Mouse (Mus musculus): ENCODE measurements around the gene Ltbp3. TPM values are rescaled to one million over a fixed set of nuclear protein-coding genes. Genes with fewer than 3 reads are reported as not detected.

Ltbp3 gene
- polyA plus RNA-seq, 1 experiment from 2014 or later: 9.8 TPM

- peak overlapping the region; percentile 97 for H3K4me2 ChIP-seq
- H3K9ac ChIP-seq (ENCODE audit: low read depth, low read length): peak overlapping the region; percentile 88
- WGBS (ENCODE audit: insufficient replicate concordance): 25% methylated on average over 7 of the region's 7 CpGs
- no peaks in the 10 kb centered on the region for H3K9me3 ChIP-seq (replicated peaks; ENCODE audit: control insufficient read depth, low read length)
- H3K4me1 ChIP-seq (ENCODE audit: control insufficient read depth, insufficient read depth, low read length): peaks cover 23% of the 10 kb centered on the region
- H3K4me3 ChIP-seq (ENCODE audit: low read depth, low read length): peak overlapping the region; percentile 94
- peak overlapping the region; percentile 68 for H3K27ac ChIP-seq (ENCODE audit: low read depth, low read length)
- H3K36me3 ChIP-seq (ENCODE audit: control insufficient read depth, insufficient read depth, low read length): peaks cover 32% of the 10 kb centered on the region
- no peaks in the 10 kb centered on the region for H3K27me3 ChIP-seq (ENCODE audit: control insufficient read depth, insufficient read depth, low read length)
- ATAC-seq (replicated peaks; ENCODE audit: insufficient number of reproducible peaks, low FRiP score, low TSS enrichment): no peak
Measured at GRCm38 (mm10) chr19:5797381-5798111, 56.8 kb downstream of the Ltbp3 start.

- H3K27me3 ChIP-seq (ENCODE audit: control insufficient read depth, insufficient read depth, low read length): no peaks in the 10 kb centered on the region
- peak overlapping the region; percentile 84 for H3K9ac ChIP-seq (ENCODE audit: low read depth, low read length)
- no peaks in the 10 kb centered on the region for H3K9me3 ChIP-seq (replicated peaks; ENCODE audit: control insufficient read depth, low read length)
- peaks cover 32% of the 10 kb centered on the region for H3K36me3 ChIP-seq (ENCODE audit: control insufficient read depth, insufficient read depth, low read length)
- peak overlapping the region; percentile 71 for H3K27ac ChIP-seq (ENCODE audit: low read depth, low read length)
- peak overlapping the region; percentile 97 for H3K4me2 ChIP-seq
- peaks cover 30% of the 10 kb centered on the region for H3K4me1 ChIP-seq (ENCODE audit: control insufficient read depth, insufficient read depth, low read length)
- ATAC-seq (replicated peaks; ENCODE audit: insufficient number of reproducible peaks, low FRiP score, low TSS enrichment): no peak
- H3K4me3 ChIP-seq (ENCODE audit: low read depth, low read length): peak overlapping the region; percentile 94
- under 1% methylated on average over 7 of the region's 7 CpGs for WGBS (ENCODE audit: insufficient replicate concordance)
Measured at GRCm38 (mm10) chr19:5798700-5799479, 58.2 kb downstream of the Ltbp3 start.

- peak overlapping the region; percentile 93 for H3K4me2 ChIP-seq
- H3K27ac ChIP-seq (ENCODE audit: low read depth, low read length): peak overlapping the region; percentile 100
- H3K4me1 ChIP-seq (ENCODE audit: control insufficient read depth, insufficient read depth, low read length): peaks cover 36% of the 10 kb centered on the region
- ATAC-seq (replicated peaks; ENCODE audit: insufficient number of reproducible peaks, low FRiP score, low TSS enrichment): no peak
- 2% methylated on average over 10 of the region's 10 CpGs for WGBS (ENCODE audit: insufficient replicate concordance)
- peaks cover 32% of the 10 kb centered on the region for H3K36me3 ChIP-seq (ENCODE audit: control insufficient read depth, insufficient read depth, low read length)
- H3K9me3 ChIP-seq (replicated peaks; ENCODE audit: control insufficient read depth, low read length): no peaks in the 10 kb centered on the region
- H3K9ac ChIP-seq (ENCODE audit: low read depth, low read length): peak overlapping the region; percentile 100
- H3K27me3 ChIP-seq (ENCODE audit: control insufficient read depth, insufficient read depth, low read length): no peaks in the 10 kb centered on the region
- peak overlapping the region; percentile 94 for H3K4me3 ChIP-seq (ENCODE audit: low read depth, low read length)
Measured at GRCm38 (mm10) chr19:5799566-5800349, 59.1 kb downstream of the Ltbp3 start.

GRCm38 (mm10) chr19:5800350-5800631 lies 59.6 kb downstream of the Ltbp3 start:
- H3K9me3 ChIP-seq (replicated peaks; ENCODE audit: control insufficient read depth, low read length): no peaks in the 10 kb centered on the region
- H3K4me1 ChIP-seq (ENCODE audit: control insufficient read depth, insufficient read depth, low read length): peaks cover 39% of the 10 kb centered on the region
- H3K4me3 ChIP-seq (ENCODE audit: low read depth, low read length): peak overlapping the region; percentile 94
- peak overlapping the region; percentile 93 for H3K4me2 ChIP-seq
- H3K27ac ChIP-seq (ENCODE audit: low read depth, low read length): peak overlapping the region; percentile 100
- no peak for ATAC-seq (replicated peaks; ENCODE audit: insufficient number of reproducible peaks, low FRiP score, low TSS enrichment)
- 1% methylated on average over 2 of the region's 2 CpGs for WGBS (ENCODE audit: insufficient replicate concordance)
- H3K27me3 ChIP-seq (ENCODE audit: control insufficient read depth, insufficient read depth, low read length): no peaks in the 10 kb centered on the region
- peaks cover 32% of the 10 kb centered on the region for H3K36me3 ChIP-seq (ENCODE audit: control insufficient read depth, insufficient read depth, low read length)
- peak overlapping the region; percentile 100 for H3K9ac ChIP-seq (ENCODE audit: low read depth, low read length)

GRCm38 (mm10) chr19:5800632-5801431 lies 60.1 kb downstream of the Ltbp3 start:
- WGBS (ENCODE audit: insufficient replicate concordance): under 1% methylated on average over 19 of the region's 19 CpGs
- ATAC-seq (replicated peaks; ENCODE audit: insufficient number of reproducible peaks, low FRiP score, low TSS enrichment): no peak

GRCm38 (mm10) chr19:5801432-5801964 lies 60.8 kb downstream of the Ltbp3 start:
- ATAC-seq (replicated peaks; ENCODE audit: insufficient number of reproducible peaks, low FRiP score, low TSS enrichment): no peak
- peaks cover 42% of the 10 kb centered on the region for H3K4me1 ChIP-seq (ENCODE audit: control insufficient read depth, insufficient read depth, low read length)
- peak overlapping the region; percentile 94 for H3K4me3 ChIP-seq (ENCODE audit: low read depth, low read length)
- H3K27me3 ChIP-seq (ENCODE audit: control insufficient read depth, insufficient read depth, low read length): no peaks in the 10 kb centered on the region
- peaks cover 24% of the 10 kb centered on the region for H3K36me3 ChIP-seq (ENCODE audit: control insufficient read depth, insufficient read depth, low read length)
- H3K27ac ChIP-seq (ENCODE audit: low read depth, low read length): peak overlapping the region; percentile 100
- no peaks in the 10 kb centered on the region for H3K9me3 ChIP-seq (replicated peaks; ENCODE audit: control insufficient read depth, low read length)
- peak overlapping the region; percentile 93 for H3K4me2 ChIP-seq
- 0% methylated on average over 3 of the region's 3 CpGs for WGBS (ENCODE audit: insufficient replicate concordance)
- H3K9ac ChIP-seq (ENCODE audit: low read depth, low read length): peak overlapping the region; percentile 100

More at GRCm38 (mm10) chr19:5800632-5801431, 60.1 kb downstream of the Ltbp3 start:
- H3K4me2 ChIP-seq: peak overlapping the region; percentile 93
- H3K36me3 ChIP-seq (ENCODE audit: control insufficient read depth, insufficient read depth, low read length): peaks cover 29% of the 10 kb centered on the region
- peaks cover 41% of the 10 kb centered on the region for H3K4me1 ChIP-seq (ENCODE audit: control insufficient read depth, insufficient read depth, low read length)
- no peaks in the 10 kb centered on the region for H3K27me3 ChIP-seq (ENCODE audit: control insufficient read depth, insufficient read depth, low read length)
- no peaks in the 10 kb centered on the region for H3K9me3 ChIP-seq (replicated peaks; ENCODE audit: control insufficient read depth, low read length)
- peak overlapping the region; percentile 94 for H3K4me3 ChIP-seq (ENCODE audit: low read depth, low read length)
- H3K27ac ChIP-seq (ENCODE audit: low read depth, low read length): peak overlapping the region; percentile 100
- peak overlapping the region; percentile 100 for H3K9ac ChIP-seq (ENCODE audit: low read depth, low read length)

- H3K36me3 ChIP-seq (ENCODE audit: control insufficient read depth, insufficient read depth, low read length): peaks cover 17% of the 10 kb centered on the region
- no peaks in the 10 kb centered on the region for H3K9me3 ChIP-seq (replicated peaks; ENCODE audit: control insufficient read depth, low read length)
- ATAC-seq (replicated peaks; ENCODE audit: insufficient number of reproducible peaks, low FRiP score, low TSS enrichment): peak; percentile 52
- WGBS (ENCODE audit: insufficient replicate concordance): under 1% methylated on average over 25 of the region's 25 CpGs
- peak overlapping the region; percentile 100 for H3K27ac ChIP-seq (ENCODE audit: low read depth, low read length)
- peak overlapping the region; percentile 93 for H3K4me2 ChIP-seq
- peak overlapping the region; percentile 100 for H3K9ac ChIP-seq (ENCODE audit: low read depth, low read length)
- H3K4me1 ChIP-seq (ENCODE audit: control insufficient read depth, insufficient read depth, low read length): peaks cover 41% of the 10 kb centered on the region
- no peaks in the 10 kb centered on the region for H3K27me3 ChIP-seq (ENCODE audit: control insufficient read depth, insufficient read depth, low read length)
- H3K4me3 ChIP-seq (ENCODE audit: low read depth, low read length): peak overlapping the region; percentile 94
Measured at GRCm38 (mm10) chr19:5802011-5802786, 61.5 kb downstream of the Ltbp3 start.
